Mouse (Mus musculus) brain, embryonic 14.5 days (tissue): Measurements from ENCODE around the gene Themis3.

Experiments
- CTCF ChIP-seq: fragments of 200-500 bp; IDR thresholded peaks from 2 replicates; pipeline ENCODE4 v1.5.1; 2012; ENCODE audit warnings: inconsistent platforms, mild to moderate bottlenecking, moderate library complexity, borderline replicate concordance; ENCODE audit not compliant: insufficient read depth, insufficient read length; ENCODE audit errors: extremely low read depth
- POLR2A ChIP-seq: fragments of 200-500 bp; IDR thresholded peaks from 2 replicates; pipeline ENCODE4 v1.6.1; 2012; ENCODE audit warnings: mild to moderate bottlenecking, inconsistent platforms, borderline replicate concordance; ENCODE audit not compliant: poor library complexity, insufficient read depth, insufficient read length, severe bottlenecking; ENCODE audit errors: extremely low read depth

DNA sequence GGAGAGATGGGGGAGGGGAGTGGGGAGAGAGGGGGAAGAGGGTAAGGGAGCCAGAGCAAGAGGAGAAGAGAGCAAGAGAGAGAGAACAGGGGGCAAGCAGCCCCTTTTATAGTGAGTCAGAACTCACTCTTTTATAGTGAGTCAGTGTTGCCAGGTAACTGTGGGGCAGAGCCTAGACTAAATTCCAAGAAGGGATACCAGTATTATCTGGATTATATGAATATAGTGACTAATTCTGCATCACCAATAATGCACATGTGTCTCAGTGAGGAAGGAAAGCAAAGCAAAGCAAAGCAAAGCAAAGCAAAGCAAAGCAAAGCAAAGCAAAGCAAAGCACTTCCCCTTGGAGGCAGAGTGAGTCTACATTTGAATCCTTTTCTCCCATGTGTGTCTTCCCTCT is 835 bp upstream of the Themis3 start:
- TF ChIP-seq CTCF: no peak
- no peak for TF ChIP-seq POLR2A
